9 mouse cellular contexts compared by ENCODE assay signal in the genomic region with DNA sequence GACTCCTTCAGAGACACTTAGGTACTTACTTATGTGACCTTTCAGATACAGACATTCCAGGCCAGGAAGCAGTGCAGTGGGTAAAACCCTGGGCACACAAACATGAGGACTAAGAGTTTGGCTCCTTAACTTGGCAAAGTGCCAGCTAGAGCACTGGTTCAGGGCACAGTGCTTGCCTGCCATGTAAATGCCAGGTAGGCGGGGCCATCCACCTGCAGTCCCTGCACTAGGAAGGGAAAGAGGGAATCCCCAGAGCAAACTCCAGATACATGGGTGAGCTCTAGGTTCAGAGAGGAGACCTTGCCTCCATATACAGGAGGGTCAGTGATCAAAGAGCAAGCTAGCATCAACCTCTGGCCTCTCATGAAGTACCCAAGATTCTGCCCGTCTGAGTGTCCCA. TPM values are rescaled to one million over a fixed set of nuclear protein-coding genes. Genes with fewer than 3 reads are reported as not detected.
DNase-seq lines count a peak whose midpoint lies in the region; ATAC-seq and TF ChIP-seq lines count a peak whose summit lies in the region.
"Had no signal": no experiment of that assay in that cellular context is flagged by ENCODE, and none has a peak within 500 bp of the region (broad histone marks: within the 10 kb centered on the region; RNA-seq: fewer than 3 reads in every experiment).

No protein-coding gene starts in this region.

- 87% methylated on average over 2 of the region's 2 CpGs for WGBS in midbrain, embryonic 15.5 days
- 93% methylated on average over 2 of the region's 2 CpGs for WGBS in midbrain, embryonic 11.5 days
- 74% methylated on average over 2 of the region's 2 CpGs for WGBS in kidney, embryonic 15.5 days
- WGBS in small intestine, adult 2 months, result 22% methylated on average over 2 of the region's 2 CpGs

- H3K4me1 ChIP-seq in midbrain, embryonic 15.5 days, result peaks cover 15% of the 10 kb centered on the region
- H3K4me1 ChIP-seq in midbrain, embryonic 11.5 days (ENCODE audit: control insufficient read depth, insufficient read depth, low read length), result peaks cover 13% of the 10 kb centered on the region
- peaks cover 46% of the 10 kb centered on the region for H3K4me1 ChIP-seq in kidney, embryonic 15.5 days
- H3K4me1 ChIP-seq in small intestine, adult 2 months (ENCODE audit: control insufficient read depth, insufficient read depth, insufficient read length, low read length), result peaks cover 28% of the 10 kb centered on the region

- peak; percentile 43 to 60 for DNase-seq in cerebellum, adult 18-20 months
- DNase-seq in cerebellum, adult 8-10 months, result no peak
- no peak for DNase-seq in midbrain, embryonic 11.5 days (ENCODE audit: low spot score, missing footprints)
- no peak for DNase-seq in right cerebral cortex, adult 18-20 months
- no peak for DNase-seq in left cerebral cortex, adult 2 months (ENCODE audit: extremely low spot score in 1 of 2, low spot score in 2 of 2)

- H3K4me2 ChIP-seq in midbrain, embryonic 15.5 days, result no peak overlapping the region
- H3K4me2 ChIP-seq in midbrain, embryonic 11.5 days, result no peak overlapping the region
- no peak overlapping the region for H3K4me2 ChIP-seq in kidney, embryonic 15.5 days
- H3K4me2 ChIP-seq: forebrain, embryonic 13.5 days had no signal

- H3K9me3 ChIP-seq in midbrain, embryonic 15.5 days, result no peaks in the 10 kb centered on the region
- H3K9me3 ChIP-seq in midbrain, embryonic 11.5 days (ENCODE audit: control insufficient read depth, low read length), result no peaks in the 10 kb centered on the region
- H3K9me3 ChIP-seq in kidney, embryonic 15.5 days (replicated peaks), result no peaks in the 10 kb centered on the region
- H3K9me3 ChIP-seq: forebrain, embryonic 13.5 days had no signal

- no peak overlapping the region for H3K4me3 ChIP-seq in midbrain, embryonic 15.5 days
- no peak overlapping the region for H3K4me3 ChIP-seq in midbrain, embryonic 11.5 days (ENCODE audit: low read depth, low read length)
- no peak overlapping the region for H3K4me3 ChIP-seq in kidney, embryonic 15.5 days (replicated peaks)
- H3K4me3 ChIP-seq in small intestine, adult 2 months (ENCODE audit: low read depth, low read length), result no peak overlapping the region
- no peak overlapping the region for H3K4me3 ChIP-seq in left cerebral cortex, adult 2 months
- H3K4me3 ChIP-seq: forebrain, embryonic 13.5 days had no signal

- TF ChIP-seq CTCF in small intestine, adult 2 months (IDR thresholded peaks at IDR 0.05; ENCODE audit: extremely low read depth, insufficient read length, insufficient replicate concordance, low read depth, low read length), result no peak
- TF ChIP-seq CTCF in left cerebral cortex, adult 2 months (IDR thresholded peaks at IDR 0.05), result no peak

- ATAC-seq in midbrain, embryonic 15.5 days (replicated peaks), result peak; percentile 22
- no peak for ATAC-seq in midbrain, embryonic 11.5 days (ENCODE audit: low FRiP score)
- ATAC-seq in kidney, embryonic 15.5 days (replicated peaks; ENCODE audit: low FRiP score), result peak; percentile 46; the same call in 1 of the 2 replicates
- ATAC-seq: forebrain, embryonic 13.5 days had no signal

- TF ChIP-seq POLR2A in small intestine, adult 2 months (IDR thresholded peaks at IDR 0.05; ENCODE audit: low read depth, low read length), result no peak

- H3K9ac ChIP-seq in midbrain, embryonic 15.5 days, result no peak overlapping the region
- H3K9ac ChIP-seq in midbrain, embryonic 11.5 days (ENCODE audit: low read length), result no peak overlapping the region
- no peak overlapping the region for H3K9ac ChIP-seq in kidney, embryonic 15.5 days

- no peak overlapping the region for H3K27ac ChIP-seq in midbrain, embryonic 15.5 days
- H3K27ac ChIP-seq in midbrain, embryonic 11.5 days (ENCODE audit: low read depth, low read length), result no peak overlapping the region
- 0 out of 2 replicates have a peak overlapping the region, but pooled peaks have one; percentile 48 for H3K27ac ChIP-seq in kidney, embryonic 15.5 days
- peak overlapping the region; percentile 13; the same call in 1 of the 2 replicates for H3K27ac ChIP-seq in small intestine, adult 2 months (ENCODE audit: insufficient read depth, low read depth, low read length)
- H3K27ac ChIP-seq in left cerebral cortex, adult 2 months, result no peak overlapping the region
- H3K27ac ChIP-seq: forebrain, embryonic 13.5 days had no signal

- no peaks in the 10 kb centered on the region for H3K27me3 ChIP-seq in midbrain, embryonic 15.5 days (replicated peaks)
- no peaks in the 10 kb centered on the region for H3K27me3 ChIP-seq in midbrain, embryonic 11.5 days (ENCODE audit: control insufficient read depth, insufficient read depth, low read length)
- no peaks in the 10 kb centered on the region for H3K27me3 ChIP-seq in kidney, embryonic 15.5 days
- H3K27me3 ChIP-seq in small intestine, adult 2 months (ENCODE audit: control insufficient read depth, insufficient read depth, low read length), result no peaks in the 10 kb centered on the region
- H3K27me3 ChIP-seq: forebrain, embryonic 13.5 days had no signal

- intact Hi-C loops in left cerebral cortex, adult 2 months (cut with DNase I), result no loop called here

- no peaks in the 10 kb centered on the region for H3K36me3 ChIP-seq in midbrain, embryonic 15.5 days (replicated peaks)
- H3K36me3 ChIP-seq in midbrain, embryonic 11.5 days (ENCODE audit: control insufficient read depth, insufficient read depth, low read length), result no peaks in the 10 kb centered on the region
- no peaks in the 10 kb centered on the region for H3K36me3 ChIP-seq in kidney, embryonic 15.5 days
- no peaks in the 10 kb centered on the region for H3K36me3 ChIP-seq in small intestine, adult 2 months (ENCODE audit: control insufficient read depth, insufficient read depth, low read length)

RNA-seq across cellular contexts. Expression of a gene that starts 7.6 kb away (rescaled TPM):
- polyA plus RNA-seq in midbrain, embryonic 15.5 days (2015; fragmentation: Nextera tagmentation; extraction: Ambion mirVana), result 2.4 and 2.6 TPM in 2 replicates
- polyA plus RNA-seq in midbrain, embryonic 11.5 days (2014; fragmentation: Nextera tagmentation; extraction: Ambion mirVana), result 2.2 and 2.6 TPM in 2 replicates
- 3.9 and 4.1 TPM in 2 replicates for polyA plus RNA-seq in kidney, embryonic 15.5 days (2015; fragmentation: Nextera tagmentation; extraction: Ambion mirVana)
- 13.0 and 25.6 TPM in 2 replicates for polyA plus RNA-seq in small intestine, adult 2 months (2012; rRNA removed)
- 10 to 100 TPM; 86.7 to 87.4 TPM for total RNA-seq in left cerebral cortex, adult 2 months (2021)

RNA-seq across cellular contexts. Expression of a gene that starts 48.8 kb away (rescaled TPM):
- 33.2 and 37.2 TPM in 2 replicates for polyA plus RNA-seq in midbrain, embryonic 15.5 days (2015; fragmentation: Nextera tagmentation; extraction: Ambion mirVana)
- polyA plus RNA-seq in midbrain, embryonic 11.5 days (2014; fragmentation: Nextera tagmentation; extraction: Ambion mirVana), result 70.3 and 74.3 TPM in 2 replicates
- polyA plus RNA-seq in kidney, embryonic 15.5 days (2015; fragmentation: Nextera tagmentation; extraction: Ambion mirVana), result 152 and 174 TPM in 2 replicates
- 21.3 and 23.8 TPM in 2 replicates for polyA plus RNA-seq in small intestine, adult 2 months (2012; rRNA removed)
- total RNA-seq in left cerebral cortex, adult 2 months (2021), result 10 to 100 TPM; 11.9 to 12.8 TPM

RNA-seq across cellular contexts. Expression of a gene that starts 54.9 kb away (rescaled TPM):
- polyA plus RNA-seq in midbrain, embryonic 15.5 days (2015; fragmentation: Nextera tagmentation; extraction: Ambion mirVana), result 112 and 123 TPM in 2 replicates
- polyA plus RNA-seq in midbrain, embryonic 11.5 days (2014; fragmentation: Nextera tagmentation; extraction: Ambion mirVana), result 87.6 and 98.2 TPM in 2 replicates
- 59.5 and 62.6 TPM in 2 replicates for polyA plus RNA-seq in kidney, embryonic 15.5 days (2015; fragmentation: Nextera tagmentation; extraction: Ambion mirVana)
- 3.9 and 4.4 TPM in 2 replicates for polyA plus RNA-seq in small intestine, adult 2 months (2012; rRNA removed)
- total RNA-seq in left cerebral cortex, adult 2 months (2021), result 100 to 1,000 TPM; 279 to 326 TPM

Comparison
In these comparisons a context has a peak if more than half of its experiments do, and no peak if none do; other contexts are left out.
1. DNase-seq: peak in cerebellum, adult 18-20 months (2 of 2); none in cerebellum, adult 8-10 months (single experiment), midbrain, embryonic 11.5 days (single experiment), right cerebral cortex, adult 18-20 months (single experiment) and left cerebral cortex, adult 2 months (0 of 2).
2. H3K27ac ChIP-seq: peak in kidney, embryonic 15.5 days (single experiment) and small intestine, adult 2 months (single experiment); none in midbrain, embryonic 15.5 days (single experiment), midbrain, embryonic 11.5 days (single experiment) and left cerebral cortex, adult 2 months (single experiment).
3. RNA of a gene that starts 54.9 kb away (polyA plus RNA-seq): 112 to 123 TPM in midbrain, embryonic 15.5 days, 87.6 to 98.2 TPM in midbrain, embryonic 11.5 days and 59.5 to 62.6 TPM in kidney, embryonic 15.5 days; 3.9 to 4.4 TPM in small intestine, adult 2 months; every median in the first group is over 10 times any median in the second.